Mouse (Mus musculus) kidney, postnatal 25 days (tissue): ENCODE results near the gene Add2.

ENCODE experiments used
- DNase-seq, 2 experiments: peaks; one replicate each; pipeline ENCODE4 v3.0.0; 2021; ENCODE audit warnings: mixed read lengths in 2 of 2

The Add2 gene

DNA sequence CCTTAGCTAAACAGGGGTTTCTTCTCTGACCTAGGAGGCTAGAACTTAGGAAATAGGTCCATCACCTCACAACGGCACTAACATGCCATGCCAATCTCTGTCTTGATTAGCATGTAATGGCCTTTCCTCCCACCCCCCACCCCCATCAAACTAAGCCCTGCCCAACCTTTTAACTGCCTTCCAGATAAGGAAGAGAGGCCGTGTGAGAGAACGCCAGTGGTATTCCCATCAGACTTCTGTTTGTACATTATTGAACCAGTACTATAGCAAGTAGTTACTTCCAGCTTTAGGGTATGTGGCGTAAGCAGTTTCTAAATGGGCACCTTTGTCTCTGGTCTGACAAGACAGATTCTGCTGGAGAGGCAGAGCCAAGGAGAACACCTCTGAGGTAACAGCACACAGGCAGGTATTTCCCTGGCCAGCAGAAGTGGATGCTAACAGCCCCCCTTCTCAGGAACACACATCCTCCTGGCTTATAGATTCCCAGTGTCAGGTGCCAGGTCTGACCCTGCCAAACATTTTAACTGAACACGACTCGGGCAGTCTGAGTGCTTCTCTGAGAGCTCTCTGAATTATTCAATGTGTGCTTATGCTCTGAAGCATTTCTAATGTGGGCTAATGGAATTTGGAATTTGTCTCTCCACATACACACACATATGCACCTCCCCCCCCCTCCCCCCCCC lies 22.2 kb downstream of the Add2 start:
- DNase-seq: no peak

DNA sequence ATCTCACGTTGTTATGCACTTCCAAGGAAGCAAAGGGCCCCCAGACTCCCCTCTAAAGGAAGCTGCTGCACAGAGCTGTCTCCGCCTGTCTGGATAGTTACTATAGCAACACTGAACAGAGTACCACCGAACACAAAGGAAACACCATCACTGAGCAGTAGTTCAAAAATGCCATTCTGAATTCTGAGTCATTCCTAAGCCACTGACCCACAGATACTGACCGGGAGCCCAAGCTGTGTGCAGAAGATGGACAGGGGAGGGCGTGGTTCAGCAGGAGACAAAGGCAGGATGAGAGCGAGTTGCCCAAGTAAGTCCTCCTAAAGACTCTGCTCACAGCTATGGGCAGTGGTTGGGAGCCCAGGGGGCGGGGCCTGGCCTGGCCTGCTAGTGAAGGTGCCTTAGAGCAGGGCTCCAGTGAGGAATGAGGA lies 23.6 kb downstream of the Add2 start:
- no peak for DNase-seq

GRCm38 (mm10) chr6:86052556-86052955 lies 24.1 kb downstream of the Add2 start:
- DNase-seq: no peak

DNA sequence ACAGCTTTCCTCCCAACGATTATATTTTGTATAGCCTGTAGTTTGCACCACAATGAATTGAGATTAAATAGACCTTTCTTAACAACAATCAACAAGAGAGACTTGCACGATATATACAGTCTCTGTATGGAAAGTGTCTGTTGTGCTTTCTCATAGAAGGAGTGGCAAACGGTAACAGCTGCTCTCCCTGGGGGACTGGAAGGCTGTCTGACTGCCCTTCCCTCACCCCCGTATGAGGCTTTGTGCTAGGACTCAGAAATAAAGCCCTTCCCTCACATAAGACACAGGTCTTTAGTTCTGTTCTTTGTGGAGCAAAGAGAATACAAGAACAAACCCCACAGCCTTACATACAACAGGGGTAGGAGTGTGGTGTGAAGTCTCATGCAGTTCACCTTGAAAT lies 24.6 kb downstream of the Add2 start:
- no peak for DNase-seq

DNA sequence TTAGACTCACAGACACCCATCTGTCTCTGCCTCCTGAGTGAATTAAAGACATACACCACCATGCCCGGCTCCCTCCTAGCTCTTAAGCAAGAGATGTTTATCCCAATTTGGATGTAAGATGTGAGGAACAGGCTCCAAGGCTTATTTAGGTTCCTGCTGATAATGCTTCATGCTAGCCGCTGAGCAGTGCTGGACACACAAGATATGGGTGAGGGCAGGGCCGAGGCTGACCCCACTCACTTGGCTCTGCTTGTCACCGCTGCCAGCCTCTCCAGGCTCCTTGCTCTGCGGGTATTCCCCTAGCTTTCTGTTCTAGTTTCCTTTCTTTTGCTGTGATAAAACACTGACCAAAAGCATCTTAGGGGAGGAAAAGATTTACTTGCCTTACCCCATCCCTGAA lies 25.1 kb downstream of the Add2 start:
- DNase-seq: no peak

GRCm38 (mm10) chr6:86058475-86058874 lies 30.0 kb downstream of the Add2 start:
- DNase-seq: no peak

- DNase-seq: no peak
Measured at GRCm38 (mm10) chr6:86059151-86059853, 30.8 kb downstream of the Add2 start.

DNA sequence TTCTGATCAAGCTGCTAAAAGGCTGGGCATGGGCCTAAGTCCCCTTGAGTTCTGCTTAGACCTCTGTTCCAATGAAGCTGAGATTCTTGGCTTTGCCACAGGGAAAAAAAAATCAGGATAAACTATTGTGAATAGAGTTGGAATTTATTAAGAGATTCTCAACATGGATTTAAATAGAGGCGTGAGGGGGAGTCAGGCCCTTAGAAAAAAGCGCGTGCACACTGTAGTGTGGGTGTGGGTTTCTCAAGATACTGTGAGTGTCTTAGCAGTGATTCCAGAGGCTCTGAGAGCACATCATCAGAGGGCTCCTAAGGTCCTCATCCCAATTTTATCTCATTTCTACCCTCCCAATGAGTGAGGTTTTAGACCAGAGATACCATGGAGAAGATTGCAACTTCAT lies 31.7 kb downstream of the Add2 start:
- DNase-seq: no peak

DNA sequence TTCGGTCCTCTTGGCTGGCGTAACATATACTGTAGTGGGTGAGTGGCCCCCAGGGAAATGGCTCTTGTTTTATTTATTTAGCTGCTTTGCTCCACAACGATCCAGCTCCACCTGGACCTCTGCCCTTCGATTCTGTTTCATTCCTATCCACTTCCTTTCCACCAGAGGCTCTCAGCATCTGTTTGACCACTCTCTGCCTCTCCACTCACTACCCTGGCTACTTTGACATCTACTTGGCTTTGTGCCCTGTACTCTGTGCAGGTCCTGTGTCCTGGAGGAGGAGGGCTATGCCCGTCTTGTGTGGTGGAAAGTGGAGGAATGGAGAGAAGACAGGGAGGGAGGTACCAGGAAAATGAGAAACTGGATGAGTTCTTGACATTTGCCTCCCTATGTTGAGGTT lies 33.7 kb downstream of the Add2 start:
- no peak for DNase-seq

DNA sequence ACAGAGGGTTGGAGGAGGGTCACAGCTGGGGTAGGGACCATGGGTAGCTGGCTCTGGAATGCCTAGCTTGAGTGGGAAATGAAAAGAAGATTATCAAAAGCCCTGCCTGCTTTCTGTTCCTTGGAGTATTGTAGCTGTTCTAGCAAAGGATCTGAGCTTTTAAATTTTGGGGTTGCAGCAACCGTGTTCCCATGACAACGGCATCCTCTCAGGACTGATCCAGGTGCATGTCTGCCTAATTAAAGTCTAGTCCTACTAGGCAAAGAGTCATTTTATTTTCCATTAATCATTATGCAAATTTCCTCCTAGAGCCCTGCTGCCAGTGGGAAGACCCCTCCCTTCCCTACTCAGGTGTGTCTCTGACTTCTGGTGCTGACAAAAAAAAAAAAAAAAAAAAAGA lies 34.2 kb downstream of the Add2 start:
- no peak for DNase-seq

GRCm38 (mm10) chr6:86064318-86065016 lies 36.0 kb downstream of the Add2 start:
- no peak for DNase-seq

DNA sequence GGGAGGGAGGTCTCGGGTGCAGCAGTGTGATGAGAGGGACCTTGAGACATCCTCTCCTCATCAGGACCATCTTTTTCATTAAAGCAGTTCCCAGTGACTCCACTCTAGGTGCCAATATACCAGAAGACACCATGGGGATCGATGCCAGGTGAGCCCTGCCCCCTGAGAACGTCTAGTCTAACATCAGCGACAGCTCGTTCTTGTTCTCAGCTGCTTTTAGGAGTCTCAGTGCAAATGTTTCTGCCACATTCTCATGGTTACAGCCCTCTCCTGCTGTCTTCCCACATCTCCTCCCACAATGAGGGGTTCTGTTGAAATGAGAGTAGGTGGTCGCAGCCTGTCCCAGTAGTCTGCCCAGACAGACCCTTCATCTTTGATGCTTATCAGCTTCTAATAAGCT lies 38.2 kb downstream of the Add2 start:
- DNase-seq: no peak

GRCm38 (mm10) chr6:86067145-86067544 lies 38.7 kb downstream of the Add2 start:
- DNase-seq: no peak

- DNase-seq: no peak
Measured at GRCm38 (mm10) chr6:86069009-86069408, 40.5 kb downstream of the Add2 start.

GRCm38 (mm10) chr6:86069856-86070255 lies 41.4 kb downstream of the Add2 start:
- DNase-seq: no peak

- DNase-seq: no peak
Measured at GRCm38 (mm10) chr6:86070277-86070676, 41.8 kb downstream of the Add2 start.

- no peak for DNase-seq
Measured at GRCm38 (mm10) chr6:86073882-86074281, 45.4 kb downstream of the Add2 start.

GRCm38 (mm10) chr6:86074538-86075204 lies 46.2 kb downstream of the Add2 start:
- DNase-seq: no peak

- DNase-seq: no peak
Measured at GRCm38 (mm10) chr6:86076525-86076924, 48.0 kb downstream of the Add2 start.

DNA sequence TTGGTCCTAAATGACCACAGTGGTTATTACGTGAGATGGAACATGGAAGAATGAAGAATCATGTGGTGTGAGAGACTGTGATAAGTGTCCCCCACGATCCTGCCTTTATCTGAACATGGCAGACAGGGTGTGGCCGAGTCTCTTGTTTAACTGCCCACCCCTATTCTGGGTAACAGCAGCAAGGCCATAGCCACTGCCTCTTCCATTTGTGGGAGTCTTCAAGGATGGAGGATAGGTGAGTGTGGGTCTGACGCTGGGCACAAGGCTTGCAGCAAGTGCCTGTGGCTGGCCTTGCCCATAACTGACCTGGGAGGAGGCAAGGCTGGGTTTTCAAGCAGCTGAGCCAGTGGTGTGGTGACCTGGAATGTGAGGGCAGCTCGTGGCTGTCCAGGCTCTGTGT lies 49.4 kb downstream of the Add2 start:
- DNase-seq: no peak

DNA sequence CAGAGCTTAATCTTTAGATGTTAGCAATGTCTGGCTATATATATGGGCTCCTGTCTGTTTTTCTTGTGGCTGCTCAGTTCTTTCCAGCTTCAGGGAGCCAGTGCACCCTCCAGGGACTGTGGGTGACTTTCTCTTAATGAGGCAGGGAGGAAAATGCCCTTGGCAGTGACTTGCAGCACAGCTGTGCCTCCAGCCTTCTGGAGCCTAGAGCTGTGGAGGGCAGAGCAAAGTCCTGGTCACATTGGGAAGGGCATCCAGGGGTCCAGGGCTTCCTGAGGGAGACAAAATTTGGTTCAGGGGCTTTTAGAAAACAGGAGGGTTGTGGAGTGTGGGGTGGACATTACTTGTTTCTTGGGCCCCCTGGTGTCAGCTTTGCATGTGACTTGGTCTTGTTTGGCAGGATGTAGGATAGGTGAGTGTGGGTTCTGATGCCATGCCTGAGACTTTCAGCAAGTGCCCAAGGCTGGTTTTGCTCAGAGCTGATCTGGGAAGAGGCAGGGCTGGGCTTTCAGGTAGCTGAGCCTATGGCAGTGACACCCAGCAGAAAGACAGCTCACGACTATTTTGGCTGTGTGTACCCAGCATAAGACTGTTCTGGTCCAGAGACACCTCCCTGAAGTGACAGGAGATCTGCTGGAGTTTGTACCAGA lies 50.0 kb downstream of the Add2 start:
- no peak for DNase-seq

GRCm38 (mm10) chr6:86079323-86079722 lies 50.8 kb downstream of the Add2 start:
- no peak for DNase-seq

- peak; percentile 52 to 77 for DNase-seq
Measured at GRCm38 (mm10) chr6:86085518-86085917, 57.0 kb downstream of the Add2 start.
